ENCODE assay signal across 7 mouse cellular contexts in the genomic region with DNA sequence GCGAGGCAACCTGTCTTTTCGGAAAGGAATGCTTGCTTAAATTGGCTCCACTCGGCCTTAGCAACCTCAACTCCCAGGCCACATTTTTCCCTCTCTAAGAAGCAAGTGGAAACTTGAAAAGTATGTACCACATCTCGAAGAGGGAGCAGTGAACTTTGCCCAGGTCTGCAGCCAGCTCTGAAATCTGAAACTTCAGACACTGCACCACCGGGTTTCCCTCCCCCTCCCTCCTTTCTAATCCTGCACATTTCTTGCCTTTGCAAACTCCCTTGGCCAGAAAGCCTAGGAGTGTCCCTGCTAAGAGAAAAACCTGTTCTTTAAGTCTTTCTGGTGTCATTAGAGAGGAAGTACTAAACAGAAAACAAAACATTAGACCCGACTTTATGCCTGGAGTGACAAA.
A peak's percentile ranks its signal among the peaks of the same experiment; 100 is the strongest.
DNase-seq lines count a peak whose midpoint lies in the region; ATAC-seq lines count a peak whose summit lies in the region.

No protein-coding gene starts in this region.

- H3K36me3 ChIP-seq in limb, embryonic 13.5 days = no peaks in the 10 kb centered on the region

- no peak for ATAC-seq in limb, embryonic 13.5 days (ENCODE audit: low FRiP score, low read depth)

- no peak overlapping the region for H3K9ac ChIP-seq in limb, embryonic 13.5 days

- DNase-seq in testis, postnatal 14 days (ENCODE audit: low spot score) = peak; percentile 6
- DNase-seq in testis, postnatal 10 days (ENCODE audit: low spot score) = no peak
- DNase-seq in gastrocnemius, postnatal 25 days = peak; percentile 39
- DNase-seq in frontal cortex, postnatal 36 days (ENCODE audit: low spot score in 2 of 2) = no peak
- DNase-seq in ovary, postnatal 10 days (ENCODE audit: low spot score) = no peak
- no peak for DNase-seq in c-Kit-positive CD71-positive TER-119-positive erythroid progenitor cells, embryonic 14.5 days (ENCODE audit: low spot score)

- H3K4me2 ChIP-seq in limb, embryonic 13.5 days (replicated peaks) = peak overlapping the region; percentile 41

- peaks cover 6% of the 10 kb centered on the region; the same call in 1 of the 2 replicates for H3K27me3 ChIP-seq in limb, embryonic 13.5 days

- peaks cover 22% of the 10 kb centered on the region for H3K4me1 ChIP-seq in limb, embryonic 13.5 days

- H3K9me3 ChIP-seq in limb, embryonic 13.5 days = no peaks in the 10 kb centered on the region

- WGBS in limb, embryonic 13.5 days = 2% methylated on average over 6 of the region's 6 CpGs

- peak overlapping the region; percentile 1; the same call in 1 of the 2 replicates for H3K27ac ChIP-seq in limb, embryonic 13.5 days

- no peak overlapping the region for H3K4me3 ChIP-seq in limb, embryonic 13.5 days

Comparison
In these comparisons a context has a peak if more than half of its experiments do, and no peak if none do; other contexts are left out.
1. DNase-seq: peak in testis, postnatal 14 days (single experiment) and gastrocnemius, postnatal 25 days (single experiment); none in testis, postnatal 10 days (single experiment), frontal cortex, postnatal 36 days (0 of 2), ovary, postnatal 10 days (single experiment) and c-Kit-positive CD71-positive TER-119-positive erythroid progenitor cells, embryonic 14.5 days (single experiment).